Mouse (Mus musculus): ENCODE results near the gene Rapgef2. TPM values are rescaled to one million over a fixed set of nuclear protein-coding genes. Genes with fewer than 3 reads are reported as not detected.

Gene Rapgef2
- total RNA-seq, 2 experiments from 2014 or later: 13.0 to 29.3 TPM

DNA sequence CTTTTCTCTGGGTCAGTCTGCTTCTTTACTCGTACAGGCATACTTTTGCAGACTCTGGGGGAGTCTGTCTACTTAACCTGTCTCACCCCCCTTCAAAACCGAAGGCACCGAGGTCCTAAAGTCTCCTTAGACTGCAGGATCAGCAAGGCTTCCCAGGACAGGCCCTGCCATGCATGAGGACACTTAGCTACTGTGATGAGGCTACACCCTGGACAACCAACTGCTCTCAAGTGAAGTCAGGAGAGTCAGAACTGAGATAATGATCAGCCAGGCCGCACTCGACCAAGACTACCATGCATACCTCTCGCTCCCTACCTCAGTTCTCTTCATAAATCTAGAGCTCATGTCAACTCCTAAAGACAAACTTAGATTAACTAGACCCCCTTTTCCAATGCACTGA is 159.5 kb downstream of the Rapgef2 start:
- intact Hi-C loops (cut with DNase I): no loop called here

DNA sequence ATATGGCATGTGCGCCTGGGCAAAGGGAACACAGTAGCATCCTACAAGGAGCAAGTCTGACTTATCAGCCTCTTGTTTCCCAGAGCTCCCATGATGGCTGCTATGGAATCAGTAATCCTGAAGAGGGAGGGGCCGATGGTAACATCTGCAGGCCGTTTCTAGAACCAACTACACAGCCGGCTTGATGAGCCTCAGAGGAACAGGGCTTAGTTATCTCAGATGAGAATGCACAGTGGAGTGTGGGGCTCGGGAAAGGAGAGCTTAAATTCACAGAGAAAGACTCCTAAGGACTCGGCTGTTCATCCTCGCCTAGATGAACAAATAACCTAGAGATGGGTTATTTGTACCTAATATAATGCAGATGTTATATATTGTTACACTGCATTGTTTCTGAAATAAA is 164.9 kb downstream of the Rapgef2 start:
- no peak overlapping the region for H3K4me3 ChIP-seq
- no peak overlapping the region; the same call in 1 of the 2 replicates for H3K27ac ChIP-seq
- TF ChIP-seq CTCF (IDR thresholded peaks at IDR 0.05): no peak
- DNase-seq: no peak
- intact Hi-C loops (cut with DNase I): no loop called here

More for the DNA sequence above, 159.5 kb downstream of the Rapgef2 start:
- no peak for DNase-seq
- Histone ChIP-seq H3K27ac (no peak overlapping the region), H3K4me3 (no peak overlapping the region)
- TF ChIP-seq CTCF (IDR thresholded peaks at IDR 0.05): no peak

DNA sequence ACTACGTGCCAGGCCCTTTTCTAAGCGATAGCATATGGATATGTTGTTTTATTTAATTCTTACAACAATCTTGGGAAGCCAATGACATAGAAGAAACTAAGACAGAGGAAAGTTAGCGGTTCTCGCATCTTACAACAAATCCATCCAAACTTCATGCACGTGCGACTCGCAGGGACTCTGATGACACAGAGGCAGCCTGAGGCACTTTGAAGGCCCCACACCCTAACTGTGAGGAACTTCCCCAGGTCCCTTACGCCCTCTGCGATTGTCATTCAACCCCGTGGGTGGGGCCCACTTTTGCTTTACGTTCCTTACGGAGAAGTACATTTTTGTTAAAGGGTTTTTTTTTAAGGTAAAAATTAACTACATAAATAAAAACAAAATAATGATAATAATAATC is 166.3 kb downstream of the Rapgef2 start:
- DNase-seq: no peak
- intact Hi-C loops (cut with DNase I): no loop called here
- no peak overlapping the region for H3K4me3 ChIP-seq
- no peak overlapping the region for H3K27ac ChIP-seq
- TF ChIP-seq CTCF (IDR thresholded peaks at IDR 0.05): no peak

DNA sequence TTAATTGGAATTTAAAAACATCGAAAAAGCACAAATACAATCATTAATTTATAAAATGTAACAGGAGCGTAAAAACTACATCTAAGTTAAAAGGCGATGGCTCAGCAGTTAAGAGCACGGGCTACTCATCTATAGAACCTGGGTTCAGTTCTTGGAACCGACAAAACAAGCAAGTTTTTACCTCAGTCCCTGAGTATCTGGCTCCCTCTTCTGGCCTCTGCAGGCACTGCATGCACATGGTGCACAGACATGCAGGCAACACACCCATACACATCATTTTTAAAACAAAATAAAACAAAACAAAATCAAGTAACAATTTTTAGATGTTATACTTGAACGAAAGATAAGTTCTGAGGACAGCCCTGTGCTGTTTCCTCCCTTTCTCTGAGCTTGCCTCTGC is 176.2 kb downstream of the Rapgef2 start:
- H3K27ac ChIP-seq: no peak overlapping the region
- DNase-seq: no peak
- no peak overlapping the region for H3K4me3 ChIP-seq
- intact Hi-C loops (cut with DNase I): no loop called here
- TF ChIP-seq CTCF (IDR thresholded peaks at IDR 0.05): peak; percentile 58

DNA sequence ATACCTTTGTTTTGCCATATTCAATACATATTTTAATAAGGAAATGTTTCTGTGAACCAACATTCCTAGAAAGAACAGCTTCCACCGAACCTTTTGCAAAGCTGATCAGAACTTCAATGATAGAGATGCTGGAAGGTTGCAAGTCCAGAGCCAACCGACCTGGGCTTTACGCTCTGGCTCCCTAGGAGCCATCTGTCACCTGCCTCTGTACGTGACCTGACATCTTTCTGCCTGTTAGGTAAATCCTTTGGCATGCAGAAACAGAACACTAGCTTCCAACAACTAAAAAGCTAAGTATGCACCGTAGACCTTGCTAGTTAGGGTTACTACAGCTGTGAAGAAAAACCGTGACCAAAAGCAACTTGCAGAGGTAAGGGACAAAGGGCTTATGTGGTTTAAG is 178.1 kb downstream of the Rapgef2 start:
- Histone ChIP-seq H3K27ac (no peak overlapping the region), H3K4me3 (no peak overlapping the region)
- intact Hi-C loops (cut with DNase I): no loop called here
- TF ChIP-seq CTCF (IDR thresholded peaks at IDR 0.05): no peak
- no peak for DNase-seq

DNA sequence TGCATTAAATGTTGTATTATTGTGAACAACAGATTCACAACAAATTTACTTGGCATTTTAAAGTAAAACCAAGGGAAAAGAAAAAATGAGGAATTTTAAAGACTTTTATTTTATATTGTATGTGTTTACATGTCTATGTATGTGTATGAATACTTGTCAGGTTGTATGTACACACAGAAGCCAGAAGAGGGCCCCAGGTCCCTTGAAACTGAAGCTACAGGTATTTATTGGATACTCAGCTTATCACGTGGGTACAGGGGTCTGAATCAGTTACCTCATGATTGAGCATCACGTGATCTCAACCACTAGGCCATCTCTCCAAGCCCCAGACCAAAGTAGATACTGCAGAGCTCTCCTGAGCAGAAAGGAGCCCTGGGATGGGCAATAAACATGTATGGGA is 180.0 kb downstream of the Rapgef2 start:
- no peak overlapping the region for H3K27ac ChIP-seq
- no peak overlapping the region for H3K4me3 ChIP-seq
- no peak for DNase-seq
- intact Hi-C loops (cut with DNase I): no loop called here
- peak; percentile 40 for TF ChIP-seq CTCF (IDR thresholded peaks at IDR 0.05)

DNA sequence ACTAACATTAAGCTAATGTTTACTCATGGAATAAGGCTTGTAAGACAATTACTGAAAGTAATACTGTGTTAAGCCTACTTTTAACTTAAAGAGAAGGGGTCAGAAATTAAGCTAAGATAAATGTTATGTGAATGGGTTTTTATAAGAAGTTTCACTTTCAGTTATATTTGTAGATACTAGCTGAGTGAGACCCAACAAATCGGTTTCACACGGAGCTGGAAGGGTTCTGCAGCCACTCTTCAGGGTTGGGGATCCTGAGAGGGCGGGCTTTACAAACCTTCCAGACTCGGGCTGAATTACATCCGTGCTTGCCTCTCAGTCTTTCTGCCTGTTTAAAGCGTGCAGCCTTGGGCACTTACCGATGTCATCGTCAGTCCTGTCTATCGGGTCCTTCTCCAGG is 182.7 kb downstream of the Rapgef2 start:
- intact Hi-C loops (cut with DNase I): loop anchor here (5.0 kb wide), 2 partner anchors 39 to 94 kb away; no protein-coding TSS in a partner anchor
- no peak for DNase-seq
- Histone ChIP-seq H3K27ac (no peak overlapping the region), H3K4me3 (peak overlapping the region; percentile 26; the same call in 1 of the 2 replicates)
- no peak for TF ChIP-seq CTCF (IDR thresholded peaks at IDR 0.05)

DNA sequence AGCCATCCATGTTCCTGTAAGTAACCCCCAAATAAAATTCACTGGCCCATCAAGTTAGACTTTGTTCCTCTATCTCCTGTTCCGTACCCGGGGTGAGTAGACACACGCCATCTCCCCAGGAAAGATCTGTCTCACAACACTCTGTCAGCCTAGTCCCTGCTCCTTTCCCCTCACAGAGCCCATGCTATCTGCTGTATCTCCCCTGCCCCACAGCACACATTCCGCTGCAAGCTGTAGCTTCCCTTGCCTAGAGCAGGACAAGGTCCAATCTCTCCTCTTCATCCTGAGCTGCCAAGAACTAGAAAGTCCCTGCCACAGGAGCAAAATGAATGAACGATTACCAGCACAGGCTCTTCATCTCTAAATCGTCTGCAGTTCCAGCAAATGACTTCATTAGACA is 184.6 kb downstream of the Rapgef2 start:
- intact Hi-C loops (cut with DNase I): loop anchor here (5.0 kb wide), 2 partner anchors 41 to 96 kb away; no protein-coding TSS in a partner anchor
- peak overlapping the region; percentile 21; the same call in 1 of the 2 replicates for H3K27ac ChIP-seq
- no peak overlapping the region for H3K4me3 ChIP-seq
- DNase-seq: no peak
- TF ChIP-seq CTCF (IDR thresholded peaks at IDR 0.05): no peak

DNA sequence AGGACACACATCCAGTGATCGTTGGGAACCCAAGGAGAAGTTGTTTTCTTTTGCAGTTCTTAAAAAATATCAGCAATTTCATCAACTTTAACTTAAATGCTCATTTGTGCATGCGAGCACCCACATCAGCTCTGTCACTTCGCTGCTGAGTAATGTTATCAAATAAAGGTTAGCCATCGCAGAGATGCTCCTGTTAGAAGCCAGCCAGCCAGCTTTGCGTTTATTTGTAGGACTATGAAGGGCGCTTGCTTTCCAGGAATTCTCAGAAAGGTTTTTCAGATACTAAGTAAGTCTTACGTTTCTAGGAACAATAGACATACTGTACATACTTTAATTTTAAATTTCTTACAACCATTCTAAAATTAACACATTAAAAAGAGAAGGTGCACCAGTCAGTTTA is 185.5 kb downstream of the Rapgef2 start:
- no peak overlapping the region for H3K27ac ChIP-seq

DNA sequence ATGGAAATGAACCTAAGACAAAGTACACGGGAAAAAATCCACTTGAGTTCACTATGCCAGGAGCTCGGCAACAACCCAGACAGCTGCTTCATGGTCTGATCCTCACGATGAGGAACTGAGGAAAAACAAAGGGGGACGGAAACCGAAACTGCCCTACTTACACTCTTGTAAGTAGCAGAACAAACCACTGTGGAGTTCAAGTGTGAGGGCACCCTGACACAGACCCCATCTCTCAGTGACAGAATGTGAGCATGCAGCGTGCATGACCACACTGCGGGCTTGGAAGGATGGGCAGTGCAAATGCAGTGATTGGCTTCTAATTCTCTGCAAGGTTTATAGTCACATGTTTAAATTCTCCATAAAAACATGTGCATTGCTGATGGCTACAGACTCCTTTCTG is 197.2 kb downstream of the Rapgef2 start:
- no peak for DNase-seq
- intact Hi-C loops (cut with DNase I): no loop called here
- no peak overlapping the region for H3K27ac ChIP-seq
- no peak for TF ChIP-seq CTCF (IDR thresholded peaks at IDR 0.05)
- no peak overlapping the region for H3K4me3 ChIP-seq

More for the DNA sequence above, 185.5 kb downstream of the Rapgef2 start:
- intact Hi-C loops (cut with DNase I): loop anchor here (5.0 kb wide), 2 partner anchors 41 to 96 kb away; no protein-coding TSS in a partner anchor
- H3K4me3 ChIP-seq: no peak overlapping the region
- no peak for TF ChIP-seq CTCF (IDR thresholded peaks at IDR 0.05)
- DNase-seq: no peak

DNA sequence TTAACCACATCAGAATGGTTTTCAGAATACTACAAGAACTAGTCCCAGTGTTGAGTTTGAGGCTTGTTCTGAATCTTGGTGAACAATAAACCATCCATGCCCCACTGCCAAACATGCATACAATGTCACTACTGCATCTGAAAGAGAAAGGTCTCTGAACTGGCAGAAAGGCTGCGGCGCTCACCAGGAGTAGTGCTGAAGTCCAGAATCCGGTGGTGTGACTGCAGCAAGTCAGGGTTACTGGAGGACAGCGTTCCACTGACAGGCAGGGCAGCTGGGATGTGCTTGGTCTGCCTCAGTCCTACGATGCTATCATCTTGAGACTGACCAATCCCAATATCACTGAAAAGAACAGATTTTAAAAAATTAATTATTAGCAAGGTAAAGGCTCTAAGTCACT is 197.9 kb downstream of the Rapgef2 start:
- TF ChIP-seq CTCF (IDR thresholded peaks at IDR 0.05): no peak
- H3K4me3 ChIP-seq: no peak overlapping the region
- intact Hi-C loops (cut with DNase I): no loop called here
- DNase-seq: no peak
- H3K27ac ChIP-seq: no peak overlapping the region

DNA sequence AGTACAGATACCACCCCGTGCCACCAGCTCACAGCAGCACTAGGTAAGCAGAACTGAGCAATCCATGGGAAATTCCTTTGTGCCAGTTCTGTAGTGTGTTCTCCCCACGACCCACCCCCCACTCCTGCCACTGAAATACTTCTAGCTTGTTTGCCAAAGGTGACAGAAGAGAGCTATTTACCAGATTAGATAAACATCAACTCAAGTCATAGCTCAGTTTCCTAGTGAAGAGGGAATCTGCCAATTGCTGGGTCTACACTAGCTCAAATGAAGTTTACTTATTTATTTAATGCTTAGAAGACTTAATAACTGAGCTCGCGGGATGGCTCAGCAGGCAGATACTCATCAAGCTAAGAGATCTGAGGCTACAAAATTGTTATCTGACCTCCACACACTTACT is 200.0 kb downstream of the Rapgef2 start:
- intact Hi-C loops (cut with DNase I): no loop called here
- no peak overlapping the region for H3K4me3 ChIP-seq
- DNase-seq: no peak
- TF ChIP-seq CTCF (IDR thresholded peaks at IDR 0.05): no peak
- H3K27ac ChIP-seq: no peak overlapping the region

DNA sequence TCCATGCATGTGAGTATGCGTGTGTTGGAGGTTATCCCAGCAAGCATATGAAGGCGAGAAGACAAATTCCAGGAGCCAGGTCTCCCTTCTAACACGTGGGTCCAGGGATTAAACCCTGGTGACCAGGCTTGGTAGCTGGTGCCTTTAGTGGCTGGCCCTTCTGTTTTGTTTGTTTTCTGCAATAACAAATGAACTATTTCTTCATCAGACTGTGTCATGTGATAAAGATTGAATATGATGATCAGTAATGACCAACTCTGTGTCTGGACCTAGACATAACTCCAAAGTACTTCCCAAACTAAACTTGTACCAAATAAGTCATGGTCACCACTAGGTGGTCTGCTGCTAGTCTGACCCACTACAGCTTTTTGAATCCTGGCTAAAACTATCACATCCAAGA is 202.4 kb downstream of the Rapgef2 start:
- Histone ChIP-seq H3K4me3 (no peak overlapping the region), H3K27ac (no peak overlapping the region)
- no peak for DNase-seq
- intact Hi-C loops (cut with DNase I): no loop called here
- TF ChIP-seq CTCF (IDR thresholded peaks at IDR 0.05): no peak

DNA sequence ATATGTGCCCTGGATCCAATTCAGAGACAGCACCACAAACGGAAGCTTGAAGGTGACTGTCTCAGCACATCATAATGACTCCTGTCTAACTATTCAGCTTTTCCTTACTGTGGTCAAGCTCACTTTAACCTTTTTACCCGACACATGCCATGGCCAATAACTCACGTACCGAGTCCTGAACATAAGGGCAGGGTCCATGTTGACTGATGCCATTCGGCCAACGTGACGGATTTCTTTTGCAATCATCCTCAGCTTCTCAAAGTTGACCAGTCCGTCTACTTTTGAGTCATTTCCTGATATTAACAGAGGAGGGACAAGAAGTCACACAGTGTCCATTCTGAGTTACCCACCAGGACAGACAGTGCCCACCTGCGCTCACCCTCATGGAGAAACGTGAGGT is 203.3 kb downstream of the Rapgef2 start:
- TF ChIP-seq CTCF (IDR thresholded peaks at IDR 0.05): no peak
- intact Hi-C loops (cut with DNase I): no loop called here

More for the DNA sequence above, 203.3 kb downstream of the Rapgef2 start:
- no peak overlapping the region for H3K27ac ChIP-seq
- no peak for DNase-seq
- H3K4me3 ChIP-seq: no peak overlapping the region

All from gastrocnemius, adult 2 months (tissue).